Mouse (Mus musculus) layer of hippocampus, postnatal 25 days (tissue): ENCODE results near the gene Garem2. TPM values are rescaled to one million over a fixed set of nuclear protein-coding genes. Genes with fewer than 3 reads are reported as not detected.

Experiments
- DNase-seq, 2 experiments: peaks; one replicate each; pipeline ENCODE4 v3.0.0; 2022; ENCODE audit warnings: mixed read lengths in 2 of 2, low spot score in 1 of 2; ENCODE audit errors: extremely low spot score in 1 of 2
- total RNA-seq, 2 experiments: library from RNA; stranded (reverse); gene quantifications; 2 replicates each; pipeline ENCODE4 v1.2.3; 2021

Gene Garem2
- total RNA-seq, 2 experiments from 2014 or later: 13.1 to 13.6 TPM

- no peak for DNase-seq
These were observed 5.6 kb downstream of the Garem2 start for GRCm38 (mm10) chr5:30110371-30111060.

- DNase-seq: peak; percentile 22 to 47
These were observed 6.2 kb downstream of the Garem2 start for GRCm38 (mm10) chr5:30111126-30111525.

- DNase-seq: no peak
These were observed 6.8 kb downstream of the Garem2 start for GRCm38 (mm10) chr5:30111771-30112170.

DNA sequence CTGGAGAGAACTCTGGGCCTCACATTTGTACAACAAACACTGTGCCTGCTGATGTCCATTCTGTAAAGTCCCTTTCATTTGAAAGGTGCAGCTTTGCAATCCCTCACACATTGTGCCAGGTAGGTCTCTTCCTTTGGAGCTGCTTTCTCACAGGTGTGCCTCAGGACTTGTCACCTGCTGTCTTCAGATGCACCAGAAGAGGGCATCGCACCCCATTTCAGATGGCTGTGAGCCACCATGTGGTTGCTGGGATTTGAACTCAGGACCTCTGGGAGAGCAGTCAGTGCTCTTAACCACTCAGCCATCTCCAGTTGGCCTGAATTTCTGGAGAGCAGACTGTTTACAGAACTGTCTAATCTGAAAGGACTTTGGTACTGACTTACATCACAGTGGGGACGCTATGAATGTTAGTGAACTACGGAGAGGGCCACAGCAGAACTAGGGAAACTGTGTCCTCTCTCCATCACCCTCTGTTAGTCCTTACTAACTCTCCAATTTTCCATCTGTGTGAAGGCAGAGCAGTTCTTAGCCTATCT, 7.6 kb downstream of the Garem2 start:
- no peak for DNase-seq

DNA sequence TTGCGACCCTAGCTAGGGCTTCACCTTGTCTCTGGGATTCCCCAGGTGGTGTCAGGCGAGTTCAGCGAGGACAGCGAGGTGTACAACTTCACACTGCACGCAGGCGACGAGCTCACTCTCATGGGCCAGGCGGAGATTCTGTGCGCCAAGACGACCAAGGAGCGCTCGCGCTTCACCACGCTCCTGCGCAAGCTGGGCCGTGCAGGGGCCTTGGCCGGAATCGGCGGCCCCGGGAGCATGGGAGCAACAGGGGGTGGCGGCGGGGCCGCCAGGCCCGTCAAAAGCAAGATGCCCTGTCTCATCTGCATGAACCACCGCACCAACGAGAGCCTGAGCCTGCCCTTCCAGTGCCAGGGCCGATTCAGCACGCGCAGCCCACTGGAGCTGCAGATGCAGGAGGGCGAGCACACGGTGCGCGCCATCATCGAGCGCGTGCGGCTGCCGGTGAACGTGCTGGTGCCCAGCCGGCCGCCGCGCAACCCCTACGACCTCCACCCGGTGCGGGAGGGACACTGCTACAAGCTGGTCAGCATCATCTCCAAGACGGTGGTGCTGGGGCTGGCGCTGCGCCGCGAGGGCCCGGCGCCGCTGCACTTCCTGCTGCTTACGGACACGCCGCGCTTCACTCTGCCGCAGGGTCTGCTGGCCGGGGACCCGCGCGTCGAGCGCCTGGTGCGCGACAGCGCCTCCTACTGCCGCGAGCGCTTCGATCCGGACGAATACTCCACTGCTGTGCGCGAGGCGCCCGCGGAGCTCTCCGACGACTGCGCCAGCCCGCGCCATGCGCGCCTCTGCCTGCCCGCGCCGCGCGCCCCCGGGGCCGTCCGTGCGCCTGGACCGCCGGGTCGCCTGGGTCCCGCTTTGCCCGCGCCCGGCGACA, 9.2 kb downstream of the Garem2 start:
- DNase-seq: peak; percentile 66 to 69

GRCm38 (mm10) chr5:30114761-30115140, 9.8 kb downstream of the Garem2 start:
- DNase-seq: no peak

DNA sequence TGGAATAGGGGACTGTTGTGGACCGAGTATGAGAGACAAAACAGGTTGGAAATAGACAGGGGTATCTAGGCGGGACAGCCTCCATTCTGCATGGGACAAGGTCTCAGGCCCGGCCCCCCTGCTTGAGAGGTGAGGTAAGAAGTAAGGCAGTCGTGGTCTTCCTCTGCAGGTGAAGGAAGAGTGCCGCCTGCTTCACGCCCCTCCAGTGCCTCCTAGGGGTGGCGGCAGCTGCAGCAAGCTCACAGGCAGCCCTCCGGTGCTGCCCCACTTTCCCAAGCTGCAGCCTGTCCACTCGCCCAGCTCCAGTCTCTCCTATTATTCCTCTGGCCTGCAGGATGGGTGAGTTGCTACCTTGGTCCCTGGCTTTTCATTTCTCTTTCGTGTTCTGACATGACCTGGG, 10.8 kb downstream of the Garem2 start:
- DNase-seq: no peak

DNA sequence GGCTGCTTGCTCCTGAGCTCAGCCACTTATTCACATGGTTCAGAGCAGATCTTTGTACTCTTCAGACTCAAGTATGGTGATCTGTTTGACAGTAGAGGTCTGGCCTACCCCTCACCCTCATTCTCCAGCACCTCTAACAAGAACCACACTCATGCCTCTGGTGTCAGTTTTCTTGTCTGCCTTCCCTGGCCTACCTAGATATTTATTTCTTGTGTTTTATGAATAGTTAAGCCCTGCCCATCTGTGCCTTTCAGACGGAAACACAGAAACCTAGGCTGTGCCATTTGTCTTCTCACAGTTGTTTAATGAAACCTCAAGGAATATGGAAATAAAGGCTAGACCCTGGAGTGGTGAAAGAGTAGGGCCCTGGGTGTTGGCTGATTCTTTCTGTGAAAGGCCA, 13.1 kb downstream of the Garem2 start:
- no peak for DNase-seq

DNA sequence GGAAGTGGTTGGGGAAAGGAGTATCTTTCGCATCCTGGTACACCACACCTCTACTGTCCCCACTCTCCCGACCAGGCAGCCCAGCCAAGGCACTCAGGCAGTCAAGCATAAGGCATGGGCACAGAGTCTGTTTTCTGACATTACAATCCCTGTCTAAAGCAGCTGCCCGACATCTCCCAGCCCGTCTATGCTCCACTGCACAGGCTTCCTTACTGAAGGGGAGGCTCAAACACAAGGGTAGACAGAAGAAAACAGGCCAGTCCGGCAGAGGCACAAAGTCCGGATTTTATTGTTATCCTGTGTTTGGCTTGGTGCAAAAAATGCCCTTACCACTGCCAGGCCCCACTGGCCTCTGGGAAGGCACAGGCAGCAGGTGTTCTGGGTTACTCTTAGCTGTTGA, 14.2 kb downstream of the Garem2 start:
- no peak for DNase-seq

- DNase-seq: no peak
These were observed 15.1 kb downstream of the Garem2 start for GRCm38 (mm10) chr5:30120106-30120505.

DNA sequence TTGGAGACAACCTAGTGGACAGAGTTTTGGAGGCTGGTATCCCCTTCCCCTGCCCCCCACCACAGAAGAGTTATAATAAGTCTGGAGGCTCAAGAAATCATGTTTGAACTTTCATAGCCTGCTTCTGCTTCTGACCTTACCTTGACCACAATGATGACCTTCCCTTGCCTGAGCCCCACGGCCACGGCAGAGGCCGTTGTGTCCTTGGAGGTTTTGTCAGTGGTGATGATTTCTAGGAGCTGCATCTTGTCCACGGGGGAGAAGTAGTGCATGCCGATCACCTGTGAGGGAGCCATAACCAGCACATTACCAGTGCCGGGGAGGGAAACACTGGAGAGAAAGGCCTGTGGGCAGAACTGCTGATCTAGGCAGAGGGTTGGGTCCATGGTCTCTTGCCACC, 17.5 kb downstream of the Garem2 start:
- DNase-seq: no peak

DNA sequence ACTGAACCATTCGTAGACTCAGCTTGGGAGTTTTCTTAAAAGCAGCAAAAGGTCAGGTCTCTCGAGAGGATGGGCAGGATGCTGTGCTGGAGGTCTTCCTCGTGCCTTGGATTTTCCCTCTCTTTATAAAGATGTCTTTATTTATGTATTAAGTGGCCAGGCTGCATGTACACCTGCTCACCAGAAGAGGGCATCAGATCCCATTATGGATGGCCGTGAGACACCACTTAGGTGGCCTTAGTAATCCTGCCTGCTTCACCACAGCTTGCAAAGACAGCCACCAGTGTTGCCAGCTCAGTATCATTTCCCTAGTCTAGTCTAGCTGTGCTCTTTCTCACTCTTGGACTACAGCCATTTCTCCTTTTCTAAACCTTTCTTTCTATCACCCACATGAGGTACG, 20.6 kb downstream of the Garem2 start:
- DNase-seq: no peak

- DNase-seq: no peak
These were observed 21.8 kb downstream of the Garem2 start for GRCm38 (mm10) chr5:30126756-30127155.

DNA sequence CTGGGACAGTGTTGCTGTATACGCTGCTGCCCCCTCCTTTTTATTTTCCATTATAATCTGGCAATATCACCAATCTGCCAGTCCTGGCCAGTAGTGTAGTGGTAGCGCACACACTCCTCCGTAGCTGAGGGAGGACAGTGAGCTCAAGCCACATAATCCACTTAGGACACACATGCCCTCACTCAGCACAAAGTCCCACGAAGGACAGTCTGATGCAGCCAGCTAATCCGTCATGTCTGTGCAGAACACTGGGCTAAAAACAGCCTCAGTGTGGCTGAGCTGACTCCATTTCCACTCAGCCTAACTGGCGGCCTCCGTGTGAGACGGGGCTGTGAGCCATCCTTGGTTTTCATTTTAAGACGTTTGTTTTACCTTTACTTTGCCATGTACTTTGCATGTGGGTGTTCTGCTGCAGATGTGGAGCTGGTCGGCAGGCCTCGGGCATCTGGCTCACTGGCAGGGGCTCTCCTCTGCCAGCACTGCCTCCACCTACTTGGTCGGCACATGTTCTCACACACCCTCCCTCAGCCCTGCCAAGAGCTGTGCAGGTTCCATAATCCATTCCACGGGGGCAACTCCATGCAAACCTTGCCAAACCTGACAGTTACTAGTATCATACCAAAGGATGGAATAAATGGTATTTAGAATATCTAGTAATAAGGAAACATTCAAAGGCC, 23.1 kb downstream of the Garem2 start:
- DNase-seq: no peak

- no peak for DNase-seq
These were observed 23.7 kb downstream of the Garem2 start for GRCm38 (mm10) chr5:30128680-30129079.

- DNase-seq: no peak
These were observed 26.3 kb downstream of the Garem2 start for GRCm38 (mm10) chr5:30131246-30131645.

DNA sequence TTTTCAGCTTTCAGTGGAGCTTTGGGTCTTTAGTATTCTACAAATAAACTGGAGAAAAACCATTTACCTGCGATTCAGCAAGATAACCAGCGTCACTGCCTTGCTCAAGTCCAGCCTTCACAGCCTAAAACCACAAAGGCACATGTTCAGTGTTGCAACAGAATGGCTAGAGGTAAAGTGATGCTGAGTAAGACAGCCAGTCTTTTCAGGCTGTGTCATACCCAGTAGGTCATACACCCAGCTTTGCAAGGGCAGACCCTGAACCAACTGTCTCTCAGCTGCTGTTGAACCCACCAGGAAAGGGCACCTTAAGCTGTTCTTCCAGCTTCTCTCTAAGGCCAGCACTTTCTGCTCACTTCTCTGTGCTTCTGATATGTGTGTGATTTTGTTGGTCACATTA, 27.2 kb downstream of the Garem2 start:
- no peak for DNase-seq

GRCm38 (mm10) chr5:30135711-30136231, 30.8 kb downstream of the Garem2 start:
- no peak for DNase-seq

GRCm38 (mm10) chr5:30137271-30137670, 32.3 kb downstream of the Garem2 start:
- DNase-seq: no peak

GRCm38 (mm10) chr5:30138193-30138592, 33.2 kb downstream of the Garem2 start:
- DNase-seq: no peak

- no peak for DNase-seq
These were observed 41.6 kb downstream of the Garem2 start for GRCm38 (mm10) chr5:30146526-30146925.
